Mouse (Mus musculus): ENCODE data around the gene Dysf. TPM values are rescaled to one million over a fixed set of nuclear protein-coding genes. Genes with fewer than 3 reads are reported as not detected.

Gene Dysf
- total RNA-seq, 1 experiment from 2014 or later = not detected

DNA sequence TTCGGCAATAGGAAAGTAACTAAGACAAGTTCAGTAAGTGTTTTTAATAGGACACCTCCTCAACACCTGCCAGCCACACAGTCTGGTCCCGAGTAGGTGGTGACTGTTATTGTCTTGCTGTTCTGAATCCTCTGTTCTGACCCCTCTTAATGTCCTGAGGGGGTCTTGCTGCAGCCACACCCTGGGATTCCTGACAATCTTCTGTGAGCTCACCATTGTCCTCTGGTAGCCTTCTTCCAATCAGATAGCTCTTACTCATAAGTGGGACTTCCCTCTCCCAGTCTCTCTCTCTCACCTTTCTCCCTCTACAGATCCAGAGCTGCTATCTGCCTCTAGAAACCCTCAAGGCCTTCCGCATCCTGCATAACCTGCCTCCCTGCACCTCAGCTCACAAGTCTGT is 36.3 kb downstream of the Dysf start:
- no peak for ATAC-seq (replicated peaks; ENCODE audit: insufficient number of reproducible peaks, low FRiP score, low TSS enrichment, poor library complexity, severe bottlenecking)

DNA sequence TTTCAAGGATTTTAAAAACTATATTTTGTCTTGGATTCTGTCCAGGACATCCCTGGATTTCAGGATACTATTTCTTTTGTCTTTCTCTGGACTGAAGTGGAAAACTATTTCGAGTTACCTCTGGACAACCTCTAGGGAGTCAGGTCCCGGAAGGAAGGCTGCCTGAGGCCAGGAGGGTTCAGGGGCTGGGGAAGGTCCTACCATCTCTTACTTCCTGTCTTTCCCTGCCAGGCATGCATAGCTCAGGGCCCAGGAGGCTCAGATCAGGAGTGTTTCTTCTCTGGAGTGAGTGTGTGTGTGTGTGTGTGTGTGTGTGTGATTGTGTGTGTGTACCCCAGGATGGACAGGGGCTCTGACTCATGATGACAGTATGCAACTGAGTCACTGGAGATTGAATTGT is 40.5 kb downstream of the Dysf start:
- no peak for ATAC-seq (replicated peaks; ENCODE audit: insufficient number of reproducible peaks, low FRiP score, low TSS enrichment, poor library complexity, severe bottlenecking)

DNA sequence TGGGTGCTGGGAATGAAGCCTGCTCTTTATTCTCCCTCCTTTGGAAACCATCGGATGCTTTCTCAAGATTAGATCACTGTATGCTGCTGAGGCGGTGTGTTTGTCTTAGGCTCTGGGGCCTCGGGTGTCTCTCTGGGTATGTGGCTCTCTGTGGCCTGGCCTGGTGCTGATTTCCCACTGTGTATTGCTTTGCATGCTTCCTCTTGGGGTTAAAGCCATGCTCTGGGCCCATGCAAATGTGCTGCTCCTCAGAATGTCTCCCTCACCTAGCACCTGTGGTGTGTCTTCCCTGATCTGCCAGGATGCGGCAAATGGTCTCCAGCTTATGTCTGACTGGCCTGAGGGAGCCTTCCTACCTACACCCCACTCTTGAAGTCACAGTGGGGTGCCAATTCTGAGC is 41.8 kb downstream of the Dysf start:
- no peak for ATAC-seq (replicated peaks; ENCODE audit: insufficient number of reproducible peaks, low FRiP score, low TSS enrichment, poor library complexity, severe bottlenecking)

DNA sequence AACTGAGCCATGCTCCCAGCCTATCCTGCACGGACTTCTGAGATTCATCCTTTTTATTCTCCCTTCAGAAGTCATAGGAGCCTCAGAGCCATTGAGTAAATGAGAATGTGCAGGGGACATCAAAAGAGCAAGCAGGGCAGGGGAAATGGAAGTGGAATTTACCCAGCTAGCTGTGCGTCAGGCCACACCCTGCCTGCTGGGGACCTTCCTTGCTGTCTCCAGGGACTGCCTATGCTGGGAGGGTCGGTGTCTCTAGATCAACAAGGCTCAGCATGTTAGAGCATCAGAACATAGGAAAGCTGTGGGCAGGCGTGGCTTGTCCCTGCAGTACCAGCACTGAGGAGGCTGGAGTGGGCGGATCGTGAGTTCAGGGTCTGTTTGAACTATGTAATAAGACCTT is 42.6 kb downstream of the Dysf start:
- ATAC-seq (replicated peaks; ENCODE audit: insufficient number of reproducible peaks, low FRiP score, low TSS enrichment, poor library complexity, severe bottlenecking) = no peak

DNA sequence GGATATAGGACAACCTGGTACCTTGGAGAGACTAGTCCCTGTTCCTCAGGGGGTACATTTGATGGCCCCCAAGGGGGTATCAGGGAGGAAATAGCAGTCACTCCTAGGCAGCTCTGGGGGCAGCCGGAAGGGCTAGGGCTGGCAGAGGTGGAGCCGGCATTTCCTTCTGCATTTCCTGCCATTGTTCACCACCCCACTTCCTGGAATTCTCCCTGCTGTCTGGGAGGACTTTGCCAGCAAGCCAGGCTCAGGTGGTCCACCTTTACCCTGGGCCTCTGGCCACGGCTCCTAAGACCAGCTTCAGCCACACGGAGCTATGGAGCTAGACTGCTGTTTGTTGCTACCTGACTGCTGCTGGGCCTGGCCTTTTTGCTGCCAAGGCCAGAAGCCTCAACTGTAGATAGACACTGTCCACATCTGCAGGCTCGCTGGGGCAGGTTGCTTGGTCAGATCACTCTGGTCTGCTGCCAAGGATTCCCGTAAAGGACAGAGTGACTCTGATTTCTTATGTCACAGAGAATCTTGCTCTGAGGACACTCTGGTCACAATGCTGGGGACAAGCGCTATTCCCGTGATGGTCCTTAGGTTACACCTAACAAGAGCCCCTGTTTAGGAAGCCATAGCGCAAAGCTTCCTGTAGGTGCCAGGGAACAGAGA is 45.6 kb downstream of the Dysf start:
- no peak for ATAC-seq (replicated peaks; ENCODE audit: insufficient number of reproducible peaks, low FRiP score, low TSS enrichment, poor library complexity, severe bottlenecking)

DNA sequence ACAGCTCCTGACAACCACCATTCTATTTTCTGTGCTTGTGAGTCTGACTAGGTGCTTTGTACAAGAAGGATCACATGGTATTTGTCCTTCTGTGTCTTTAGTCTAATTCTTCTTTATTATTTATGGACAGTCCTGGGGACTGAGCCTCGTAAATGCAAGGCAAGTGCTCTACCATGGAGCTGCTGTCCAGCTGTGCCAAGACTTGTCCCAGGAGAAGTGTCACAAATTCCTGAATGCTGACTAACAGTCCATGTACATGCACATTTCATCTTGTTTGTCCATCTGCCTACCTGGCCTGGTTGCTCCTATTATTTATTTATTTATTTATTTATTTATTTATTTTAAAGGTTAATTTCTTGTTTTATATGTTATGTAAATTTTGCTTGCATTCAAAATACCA is 47.2 kb downstream of the Dysf start:
- ATAC-seq (replicated peaks; ENCODE audit: insufficient number of reproducible peaks, low FRiP score, low TSS enrichment, poor library complexity, severe bottlenecking) = no peak

DNA sequence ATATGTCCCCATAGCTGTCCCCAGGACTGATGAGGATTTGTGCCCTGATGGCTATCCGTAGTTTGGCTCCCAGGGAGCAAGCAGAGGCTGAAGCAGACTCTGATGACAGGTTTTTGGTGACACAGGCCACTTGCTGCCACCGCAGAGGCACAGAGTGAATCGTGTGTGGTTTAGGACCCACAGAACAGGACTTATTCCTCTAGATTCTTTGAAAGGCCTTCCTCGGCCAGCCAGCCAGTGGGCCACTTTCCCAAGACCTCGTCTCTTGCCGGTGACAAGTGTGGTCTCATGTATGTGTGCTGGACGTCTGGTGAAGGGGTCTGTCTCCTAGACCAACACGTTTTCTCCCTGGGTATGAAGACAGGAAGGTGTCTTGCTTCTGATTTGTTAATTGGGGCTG is 48.8 kb downstream of the Dysf start:
- ATAC-seq (replicated peaks; ENCODE audit: insufficient number of reproducible peaks, low FRiP score, low TSS enrichment, poor library complexity, severe bottlenecking) = no peak

DNA sequence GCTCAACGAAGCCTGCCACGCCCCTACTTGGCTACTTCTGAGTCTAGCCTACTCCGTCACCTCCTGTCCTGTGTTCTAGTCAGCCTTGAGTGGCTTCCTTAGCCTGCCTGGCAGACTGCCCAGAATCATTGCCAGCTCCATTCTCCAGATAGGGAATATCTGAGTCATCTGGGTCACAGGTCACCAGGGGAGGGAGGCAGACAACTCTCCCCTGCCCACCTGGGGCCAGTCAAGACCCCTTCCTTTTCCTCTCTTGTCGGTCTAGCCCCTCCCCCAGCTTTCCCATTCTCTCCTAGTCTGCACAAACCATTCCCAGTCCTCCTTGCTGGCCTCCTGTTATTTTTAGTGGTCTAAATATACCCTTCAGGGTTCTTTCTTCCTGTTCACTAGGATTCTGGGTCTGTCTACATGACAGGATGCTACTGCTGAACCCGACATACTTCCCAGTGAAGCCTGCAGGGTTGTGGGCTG is 50.3 kb downstream of the Dysf start:
- no peak for ATAC-seq (replicated peaks; ENCODE audit: insufficient number of reproducible peaks, low FRiP score, low TSS enrichment, poor library complexity, severe bottlenecking)

DNA sequence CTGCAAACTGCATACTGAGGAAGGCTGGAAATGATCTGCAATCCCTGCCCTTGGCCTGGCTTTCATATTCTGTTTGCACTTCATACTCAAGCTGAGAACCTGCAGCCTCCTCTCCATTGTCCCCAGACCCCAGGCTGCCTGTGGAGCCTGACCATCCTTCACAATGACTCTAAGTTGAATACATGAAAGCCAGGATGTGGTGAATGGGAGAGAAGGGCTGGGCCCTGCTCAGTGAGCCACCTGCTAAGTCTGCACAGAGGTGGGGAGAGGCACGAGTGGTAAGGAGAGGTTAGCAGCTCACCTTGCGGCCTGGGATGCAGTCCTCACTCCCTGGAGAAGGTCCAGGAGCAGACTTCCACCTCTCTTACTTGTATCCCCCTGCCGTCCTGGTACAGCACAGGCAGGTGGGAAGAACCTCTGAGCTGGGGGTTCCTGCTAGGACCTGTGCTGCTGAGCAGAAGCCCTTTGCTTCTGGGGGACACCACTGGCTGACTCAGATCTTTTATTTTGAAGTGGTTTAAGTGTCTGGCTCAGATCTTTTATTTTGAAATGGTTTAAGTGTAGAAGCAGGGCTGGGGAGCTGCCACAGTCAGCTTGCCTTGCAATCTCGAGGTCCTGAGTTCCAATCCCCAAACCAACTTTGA is 51.5 kb downstream of the Dysf start:
- no peak for ATAC-seq (replicated peaks; ENCODE audit: insufficient number of reproducible peaks, low FRiP score, low TSS enrichment, poor library complexity, severe bottlenecking)

DNA sequence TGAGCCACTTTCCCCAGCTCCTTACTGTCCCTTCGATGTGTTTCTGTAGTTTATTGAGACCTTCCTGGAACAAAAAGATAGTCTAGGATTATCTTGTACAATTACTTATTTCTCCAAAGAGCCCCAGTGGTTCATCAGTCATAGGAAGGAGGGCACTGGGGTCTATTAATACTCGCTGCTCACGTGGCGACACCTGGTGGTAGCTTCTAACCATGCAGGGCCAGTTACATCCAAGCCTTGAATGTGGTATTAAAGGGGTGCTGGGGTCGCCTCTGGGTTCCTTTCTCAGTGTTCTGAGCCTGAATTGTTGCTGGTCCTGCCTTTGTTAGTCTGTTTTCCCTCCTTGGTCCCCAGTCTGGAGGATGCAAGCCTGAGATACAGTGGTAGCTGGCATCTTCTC is 52.9 kb downstream of the Dysf start:
- no peak for ATAC-seq (replicated peaks; ENCODE audit: insufficient number of reproducible peaks, low FRiP score, low TSS enrichment, poor library complexity, severe bottlenecking)

DNA sequence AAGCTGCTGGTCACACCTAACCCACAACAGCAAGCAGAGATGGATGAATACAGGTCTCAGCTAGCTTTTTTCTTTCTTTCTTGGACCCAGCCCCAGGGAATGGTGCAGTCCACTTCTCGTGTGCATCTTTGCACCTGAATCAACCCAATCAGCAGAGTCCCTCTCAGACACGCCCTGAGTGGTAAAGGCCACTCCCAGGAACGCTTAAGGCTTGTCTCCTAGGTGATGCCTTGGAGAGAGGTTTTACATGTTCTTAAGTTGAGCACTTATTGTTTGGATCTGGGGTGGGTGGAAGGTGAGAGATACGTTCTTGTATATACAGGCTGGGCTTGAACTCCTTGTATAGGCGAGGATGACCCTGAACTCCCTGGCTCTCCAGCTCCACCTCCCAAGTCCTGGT is 54.2 kb downstream of the Dysf start:
- no peak for ATAC-seq (replicated peaks; ENCODE audit: insufficient number of reproducible peaks, low FRiP score, low TSS enrichment, poor library complexity, severe bottlenecking)

DNA sequence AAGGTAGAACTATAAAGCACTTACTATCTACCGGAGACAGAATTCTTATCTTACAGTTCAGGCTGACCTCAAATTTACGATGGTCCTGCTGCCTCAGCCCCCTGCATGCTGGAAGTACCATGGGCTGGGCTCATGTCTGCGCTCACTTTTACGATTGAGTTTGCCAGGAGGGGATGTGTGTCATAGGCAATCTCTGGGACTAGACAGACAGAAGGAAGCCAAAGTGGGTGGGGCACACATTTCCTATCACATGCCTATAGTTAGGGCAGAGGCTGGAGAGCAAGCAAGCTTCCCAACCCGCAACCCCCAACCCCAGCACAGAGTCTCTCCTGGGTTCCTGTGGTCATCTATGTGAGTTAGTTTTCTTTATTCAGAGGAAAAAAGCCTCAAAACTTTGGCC is 59.8 kb downstream of the Dysf start:
- no peak for ATAC-seq (replicated peaks; ENCODE audit: insufficient number of reproducible peaks, low FRiP score, low TSS enrichment, poor library complexity, severe bottlenecking)

DNA sequence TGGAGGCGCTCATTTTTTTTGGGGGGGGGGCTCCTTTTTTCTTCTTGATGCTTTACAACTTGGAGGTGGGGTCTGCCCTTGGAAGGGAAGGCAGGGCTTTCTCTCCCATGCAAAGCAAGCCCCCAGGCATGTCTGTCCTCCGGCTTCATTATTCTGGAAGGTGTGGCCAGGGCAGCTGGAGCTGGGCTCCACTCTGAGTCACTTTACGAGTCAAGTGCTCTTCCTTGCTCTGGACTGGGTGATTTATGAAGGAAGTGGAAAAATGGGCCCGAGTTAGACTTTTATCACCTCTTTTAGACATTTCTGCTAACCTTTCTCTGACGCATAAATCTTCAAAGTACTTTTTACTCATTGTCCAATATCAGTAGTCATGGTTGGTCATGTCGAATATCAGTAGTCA is 61.9 kb downstream of the Dysf start:
- ATAC-seq (replicated peaks; ENCODE audit: insufficient number of reproducible peaks, low FRiP score, low TSS enrichment, poor library complexity, severe bottlenecking) = no peak

DNA sequence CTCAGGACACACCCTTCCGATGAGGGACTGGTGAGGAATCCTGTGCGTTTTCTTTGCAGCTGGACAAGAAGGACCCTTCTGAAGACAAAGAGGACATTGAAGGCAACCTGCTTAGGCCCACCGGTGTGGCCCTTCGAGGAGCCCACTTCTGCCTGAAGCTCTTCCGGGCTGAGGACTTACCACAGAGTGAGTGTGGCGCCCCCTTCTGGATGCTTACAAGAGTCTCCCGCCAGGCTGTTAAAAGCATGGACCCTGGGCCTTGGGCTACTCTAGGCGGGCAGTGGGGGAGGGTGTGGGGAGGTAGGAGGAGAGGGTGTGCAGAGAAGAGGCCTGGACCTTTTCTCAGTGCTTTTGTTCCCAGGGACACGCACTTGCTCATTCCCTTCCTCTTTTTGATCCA is 64.2 kb downstream of the Dysf start:
- ATAC-seq (replicated peaks; ENCODE audit: insufficient number of reproducible peaks, low FRiP score, low TSS enrichment, poor library complexity, severe bottlenecking) = no peak

DNA sequence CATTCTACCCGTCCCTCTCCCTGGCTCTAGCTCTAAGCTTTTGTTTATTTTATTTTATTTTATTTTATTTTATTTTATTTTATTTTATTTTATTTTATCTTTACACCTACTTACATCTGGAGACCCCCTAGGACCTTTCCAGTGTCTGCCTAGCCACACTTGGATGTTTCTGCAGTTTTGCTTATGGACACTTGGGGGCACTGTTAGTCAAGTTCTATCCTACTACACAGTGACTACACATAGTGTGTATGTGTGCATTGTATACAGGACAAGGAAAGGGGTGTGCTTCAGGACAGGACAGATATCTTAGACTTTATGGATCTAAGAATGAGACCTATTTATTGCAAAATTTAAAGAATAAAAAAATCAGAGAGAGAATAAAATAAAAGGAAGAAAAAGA is 69.8 kb downstream of the Dysf start:
- no peak for ATAC-seq (replicated peaks; ENCODE audit: insufficient number of reproducible peaks, low FRiP score, low TSS enrichment, poor library complexity, severe bottlenecking)

DNA sequence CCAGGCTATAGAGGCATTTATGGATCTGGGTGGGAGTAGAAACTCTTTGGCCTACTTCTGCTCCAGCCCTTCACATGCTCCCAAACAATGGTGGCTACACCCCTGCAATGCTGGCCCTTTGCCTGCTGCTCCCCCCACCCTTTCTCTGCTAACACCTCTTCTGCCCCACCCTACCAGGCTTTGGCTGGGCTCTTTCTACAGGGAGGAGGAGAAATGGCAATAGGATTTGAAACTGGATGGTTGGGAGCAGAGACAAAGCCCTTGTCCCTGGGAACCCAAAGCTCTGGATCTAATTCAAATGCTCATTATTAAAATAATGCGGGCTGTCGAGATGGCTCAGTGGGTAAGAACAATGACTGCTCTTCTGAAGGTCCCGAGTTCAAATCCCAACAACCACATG is 72.2 kb downstream of the Dysf start:
- ATAC-seq (replicated peaks; ENCODE audit: insufficient number of reproducible peaks, low FRiP score, low TSS enrichment, poor library complexity, severe bottlenecking) = no peak

DNA sequence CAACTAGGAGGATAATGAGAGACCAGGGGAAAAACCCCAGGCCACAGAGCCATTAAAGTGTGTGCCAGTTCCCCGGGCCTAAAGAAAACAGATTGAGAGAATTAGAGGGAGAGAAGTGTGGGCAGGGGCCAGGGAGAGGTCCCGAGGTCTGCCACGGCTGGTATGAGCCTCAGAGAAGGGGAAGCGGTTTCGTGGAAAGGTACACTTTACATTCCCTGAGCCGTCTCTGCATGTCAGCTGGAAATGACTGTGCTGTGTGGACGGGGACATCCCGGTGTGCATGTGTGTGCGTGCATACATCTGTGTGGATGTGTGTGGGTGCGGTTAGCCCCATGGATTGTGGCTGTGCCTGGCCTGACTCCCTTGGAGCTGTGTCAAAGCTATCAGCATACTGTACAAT is 76.4 kb downstream of the Dysf start:
- ATAC-seq (replicated peaks; ENCODE audit: insufficient number of reproducible peaks, low FRiP score, low TSS enrichment, poor library complexity, severe bottlenecking) = no peak

DNA sequence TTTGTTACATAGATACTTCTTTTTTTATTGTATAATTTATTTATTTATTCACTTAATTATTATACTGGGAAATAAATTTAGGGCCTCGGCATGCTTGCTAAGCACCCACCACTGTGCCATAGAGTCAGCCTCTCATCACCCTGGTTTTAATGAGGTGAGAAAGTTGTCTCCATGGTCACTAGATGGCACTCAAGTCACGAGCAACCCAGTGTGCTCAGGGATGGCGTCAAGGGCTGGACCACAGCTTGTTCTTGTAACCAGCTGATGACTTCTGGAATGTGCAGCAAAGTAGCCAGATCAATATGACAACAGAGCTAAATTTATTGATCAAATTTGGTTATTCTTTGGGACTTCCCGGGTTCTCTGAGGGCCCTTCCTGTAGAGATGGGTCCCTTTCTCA is 85.1 kb downstream of the Dysf start:
- ATAC-seq (replicated peaks; ENCODE audit: insufficient number of reproducible peaks, low FRiP score, low TSS enrichment, poor library complexity, severe bottlenecking) = no peak

DNA sequence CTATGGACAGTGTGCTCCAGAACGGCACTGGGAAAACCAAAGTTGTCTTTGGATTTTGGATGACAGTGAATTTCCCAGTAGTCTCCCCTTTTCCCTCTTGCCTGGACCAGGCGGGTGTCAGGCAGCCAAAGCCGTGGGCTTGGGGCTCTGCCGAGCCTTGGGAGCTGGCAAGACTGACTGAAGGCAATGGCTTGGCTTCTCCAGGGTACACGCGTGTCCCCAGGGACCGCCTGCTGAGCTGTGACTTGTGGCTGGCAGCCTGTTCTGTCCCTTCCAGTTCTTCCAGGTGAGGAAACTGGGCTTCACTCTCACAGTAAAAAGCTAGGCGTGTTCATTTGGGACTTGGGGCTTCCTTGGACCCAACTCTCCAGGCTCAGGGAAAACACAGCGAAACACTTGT is 86.1 kb downstream of the Dysf start:
- no peak for ATAC-seq (replicated peaks; ENCODE audit: insufficient number of reproducible peaks, low FRiP score, low TSS enrichment, poor library complexity, severe bottlenecking)

DNA sequence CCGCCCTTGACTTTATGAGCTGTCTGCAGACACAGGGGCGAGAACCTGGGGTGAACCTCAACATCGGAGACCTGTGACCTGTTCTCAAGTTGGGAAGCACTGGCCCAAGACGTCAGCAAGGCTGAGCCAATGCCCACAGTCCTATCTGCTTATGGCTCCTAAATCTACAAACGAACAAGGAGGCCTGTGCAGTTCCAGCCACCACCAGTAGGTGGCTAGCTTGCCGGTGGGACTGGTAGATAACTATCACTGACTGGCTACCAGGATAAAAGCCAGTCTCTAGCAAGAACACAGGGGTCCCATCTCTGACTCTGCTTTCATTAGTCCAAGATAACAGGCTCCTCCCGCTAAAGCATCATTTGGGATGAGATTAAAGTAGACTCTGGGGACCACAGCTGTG is 86.6 kb downstream of the Dysf start:
- no peak for ATAC-seq (replicated peaks; ENCODE audit: insufficient number of reproducible peaks, low FRiP score, low TSS enrichment, poor library complexity, severe bottlenecking)

DNA sequence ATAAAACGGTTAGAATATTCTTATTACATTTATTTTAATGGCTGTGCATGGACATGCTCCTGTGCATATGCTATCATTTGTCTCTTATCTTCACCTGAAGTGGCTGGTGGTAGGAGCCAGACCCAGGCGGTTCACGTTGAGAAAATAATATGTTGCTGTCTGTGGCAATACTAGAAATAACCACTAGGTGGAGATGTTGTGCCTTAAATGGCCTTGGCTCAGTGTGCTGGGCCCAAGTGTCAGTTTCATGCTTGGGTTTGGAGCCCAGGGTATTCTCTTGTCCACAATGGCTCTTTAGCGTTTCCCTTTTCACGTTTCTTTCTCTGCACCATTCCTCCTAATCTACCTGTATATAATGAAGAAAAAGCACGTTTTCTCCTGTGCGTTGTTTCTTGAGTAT is 87.5 kb downstream of the Dysf start:
- no peak for ATAC-seq (replicated peaks; ENCODE audit: insufficient number of reproducible peaks, low FRiP score, low TSS enrichment, poor library complexity, severe bottlenecking)
